Mouse (Mus musculus) embryonic facial prominence, embryonic 12.5 days (tissue): ENCODE measurements around the gene Snu13. TPM values are rescaled to one million over a fixed set of nuclear protein-coding genes. Genes with fewer than 3 reads are reported as not detected.

ENCODE experiments used
- ATAC-seq: fragments of 200-750 bp; cut with Nextera tagmentation; 2 replicates; pipeline ENCODE4 v1.8.0; 2017; ENCODE audit not compliant: insufficient number of reproducible peaks, insufficient read depth, low FRiP score, low TSS enrichment
- H3K27ac ChIP-seq: fragments of 300-500 bp; sonication (generic); 2 replicates; pipeline ENCODE4 v1.5.1; 2016; ENCODE audit warnings: mild to moderate bottlenecking
- H3K27me3 ChIP-seq: fragments of 300-500 bp; sonication (generic); 2 replicates; pipeline ENCODE4 v1.6.1; 2016; ENCODE audit warnings: mild to moderate bottlenecking, moderate library complexity
- H3K36me3 ChIP-seq: fragments of 300-500 bp; sonication (generic); 2 replicates; pipeline ENCODE4 v1.6.1; 2016; ENCODE audit warnings: mild to moderate bottlenecking
- H3K4me1 ChIP-seq: fragments of 300-500 bp; sonication (generic); 2 replicates; pipeline ENCODE4 v1.6.1; 2016
- H3K4me2 ChIP-seq: fragments of 300-500 bp; sonication (generic); replicated peaks from 2 replicates; pipeline ENCODE4 v1.6.1; 2016; ENCODE audit warnings: mild to moderate bottlenecking, moderate library complexity
- H3K4me3 ChIP-seq: fragments of 300-500 bp; sonication (generic); 2 replicates; pipeline ENCODE4 v1.5.1; 2016; ENCODE audit warnings: mild to moderate bottlenecking
- H3K9ac ChIP-seq: fragments of 300-500 bp; sonication (generic); 2 replicates; pipeline ENCODE4 v1.6.1; 2016; ENCODE audit warnings: mild to moderate bottlenecking, moderate library complexity
- H3K9me3 ChIP-seq: fragments of 300-500 bp; sonication (generic); 2 replicates; pipeline ENCODE4 v1.6.1; 2016; ENCODE audit warnings: mild to moderate bottlenecking, moderate library complexity
- WGBS: fragments of 180-500 bp; shearing (Covaris S2); methylation state at CpG from one replicate; pipeline ENCODE4 v1.1.7; 2016; 5-methylcytosine and 5-hydroxymethylcytosine counted together
- polyA plus RNA-seq: library from polyadenylated mRNA; unstranded; fragments of >200 nt; fragmentation: Nextera tagmentation; extraction: Ambion mirVana; gene quantifications from 2 replicates; pipeline ENCODE4 v1.2.1, GENCODE M21; 2016

Gene Snu13
- polyA plus RNA-seq, 1 experiment from 2014 or later = 260 TPM

DNA sequence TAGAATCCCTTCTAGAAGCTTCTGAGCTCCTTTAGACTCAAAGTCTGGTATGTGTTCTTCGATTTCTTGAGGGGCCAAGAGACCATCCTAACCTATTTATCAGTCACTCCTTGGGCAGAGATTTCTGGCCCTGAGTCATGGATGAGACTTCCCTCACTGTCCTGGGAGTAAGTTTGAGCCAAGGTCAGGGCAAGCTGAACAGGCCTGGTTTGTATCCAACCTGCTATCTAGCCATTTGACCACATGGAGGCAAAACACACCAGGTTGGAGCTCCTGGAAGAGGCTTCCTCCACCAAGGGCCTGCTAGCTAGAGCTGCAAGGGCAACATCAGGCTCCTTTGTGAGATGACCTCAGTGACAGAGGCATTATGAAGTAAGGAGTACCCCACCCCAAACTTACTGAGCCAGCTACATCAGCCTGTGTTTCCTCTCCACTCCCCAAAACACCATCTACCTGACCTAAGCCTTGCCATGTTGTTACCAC lies 11.4 kb upstream of the Snu13 start, which contains the start of gene 4930407I10Rik:
Gene 4930407I10Rik, plus strand, starts transcription at position 433 of the 483 bp plus-strand sequence.
- 0 out of 2 replicates have a peak, but pooled peaks cover 9% of the 10 kb centered on the region for H3K27me3 ChIP-seq
- ATAC-seq = no peak
- 75% methylated on average over 1 of the region's 1 CpGs for WGBS

DNA sequence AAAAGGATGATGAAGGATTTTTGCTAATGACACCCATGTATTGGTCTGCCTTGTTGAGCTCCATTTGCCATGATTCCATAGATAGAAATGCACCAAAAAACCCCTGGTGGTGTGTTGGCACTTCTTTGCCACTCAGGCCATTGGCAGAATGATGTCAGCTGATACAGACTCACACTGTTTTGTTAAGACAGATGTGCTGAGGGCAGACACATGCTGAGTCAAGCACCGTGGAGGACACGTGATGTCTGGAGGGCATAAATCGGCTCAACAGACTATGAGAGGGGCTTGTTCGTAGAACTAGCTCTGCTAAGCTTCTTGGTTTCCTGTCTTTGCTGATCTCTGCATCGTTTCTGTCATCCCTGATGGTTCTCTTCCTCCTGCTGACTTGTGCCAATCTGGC lies 5.1 kb upstream of the Snu13 start:
- Histone ChIP-seq H3K4me2 (no peak overlapping the region), H3K4me1 (no peaks in the 10 kb centered on the region), H3K4me3 (no peak overlapping the region), H3K9me3 (no peaks in the 10 kb centered on the region), H3K27ac (no peak overlapping the region), H3K9ac (no peak overlapping the region), H3K27me3 (no peaks in the 10 kb centered on the region), H3K36me3 (no peaks in the 10 kb centered on the region)
- WGBS = 53% methylated on average over 5 of the region's 5 CpGs
- ATAC-seq = no peak

More for the DNA sequence above, 11.4 kb upstream of the Snu13 start, which contains the start of gene 4930407I10Rik:
- Histone ChIP-seq H3K4me1 (peaks cover 7% of the 10 kb centered on the region; the same call in 1 of the 2 replicates), H3K9ac (no peak within 1 kb of the TSS), H3K36me3 (no peaks in the 10 kb centered on the region), H3K4me2 (no peak within 1 kb of the TSS), H3K4me3 (no peak within 1 kb of the TSS), H3K9me3 (no peaks in the 10 kb centered on the region), H3K27ac (no peak within 1 kb of the TSS)

DNA sequence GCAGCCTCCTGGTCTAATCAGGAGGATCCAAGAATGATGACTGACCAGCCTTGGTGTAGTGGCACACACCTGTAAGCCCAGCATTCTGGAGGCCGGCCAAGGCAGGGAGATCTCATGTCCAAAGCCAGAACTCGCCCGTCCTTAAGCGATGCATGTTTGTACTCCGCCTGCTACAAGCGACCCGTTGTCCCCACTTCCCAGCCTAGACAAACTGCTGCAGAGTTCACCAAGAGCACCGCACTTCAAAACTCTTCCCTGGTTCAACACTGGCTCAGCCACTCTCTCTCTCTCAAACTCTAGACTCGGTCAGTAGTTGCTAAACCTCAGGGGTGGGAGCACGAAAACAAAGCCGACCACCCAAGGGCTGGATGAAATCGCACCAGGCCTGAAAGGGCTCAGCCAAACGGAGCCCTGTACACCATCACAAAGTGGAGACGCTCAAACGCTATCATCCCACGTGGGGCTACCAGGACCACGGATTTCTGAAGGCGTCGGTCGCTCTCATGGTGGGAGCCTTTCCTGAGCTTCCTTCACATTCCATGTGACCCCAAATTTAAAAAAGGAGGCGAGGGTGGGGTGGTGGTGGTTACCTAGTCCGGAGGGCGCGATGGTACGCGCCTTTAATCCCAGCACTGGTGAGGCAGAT lies 1.0 kb downstream of the Snu13 start:
- Histone ChIP-seq H3K36me3 (peaks cover 16% of the 10 kb centered on the region), H3K9me3 (no peaks in the 10 kb centered on the region), H3K27ac (no peak overlapping the region), H3K9ac (peak overlapping the region; percentile 97), H3K4me3 (peak overlapping the region; percentile 99), H3K27me3 (no peaks in the 10 kb centered on the region), H3K4me2 (peak overlapping the region; percentile 84), H3K4me1 (peaks cover 12% of the 10 kb centered on the region)
- ATAC-seq = no peak
- WGBS = 3% methylated on average over 26 of the region's 26 CpGs

DNA sequence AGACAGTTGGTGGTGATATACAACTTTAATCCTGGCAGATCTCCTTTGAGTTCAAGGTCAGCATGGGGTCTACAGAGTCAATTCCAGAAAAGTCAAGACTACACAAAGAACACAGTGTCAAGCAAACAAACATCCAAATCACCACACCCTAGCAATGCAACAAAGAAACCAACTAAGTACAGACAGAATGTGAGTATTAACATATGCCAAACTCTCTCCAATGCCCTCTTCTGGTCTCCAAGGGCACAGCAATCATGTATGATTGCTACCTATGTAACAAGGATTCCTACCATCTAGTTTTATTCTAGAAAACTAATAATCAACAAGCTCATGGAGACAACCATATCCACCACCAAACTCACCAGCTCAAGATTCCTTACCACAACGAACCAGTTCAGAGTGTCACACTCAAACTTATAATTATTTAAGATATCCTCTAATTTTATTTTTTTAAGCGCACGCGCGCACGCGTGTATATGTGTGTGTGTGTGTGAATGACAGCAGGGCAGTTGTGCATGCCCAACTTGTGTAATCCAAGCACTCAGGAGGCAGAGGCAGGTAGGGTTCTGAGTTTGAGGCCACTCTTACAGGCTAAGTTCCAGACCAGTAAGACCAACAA lies 3.1 kb downstream of the Snu13 start:
- H3K4me1 ChIP-seq = peaks cover 12% of the 10 kb centered on the region
- no peaks in the 10 kb centered on the region for H3K9me3 ChIP-seq
- H3K27ac ChIP-seq = no peak overlapping the region
- peaks cover 32% of the 10 kb centered on the region for H3K36me3 ChIP-seq
- no peak overlapping the region for H3K4me2 ChIP-seq
- no peak overlapping the region for H3K4me3 ChIP-seq
- 95% methylated on average over 7 of the region's 7 CpGs for WGBS
- no peaks in the 10 kb centered on the region for H3K27me3 ChIP-seq
- no peak overlapping the region for H3K9ac ChIP-seq
- no peak for ATAC-seq

DNA sequence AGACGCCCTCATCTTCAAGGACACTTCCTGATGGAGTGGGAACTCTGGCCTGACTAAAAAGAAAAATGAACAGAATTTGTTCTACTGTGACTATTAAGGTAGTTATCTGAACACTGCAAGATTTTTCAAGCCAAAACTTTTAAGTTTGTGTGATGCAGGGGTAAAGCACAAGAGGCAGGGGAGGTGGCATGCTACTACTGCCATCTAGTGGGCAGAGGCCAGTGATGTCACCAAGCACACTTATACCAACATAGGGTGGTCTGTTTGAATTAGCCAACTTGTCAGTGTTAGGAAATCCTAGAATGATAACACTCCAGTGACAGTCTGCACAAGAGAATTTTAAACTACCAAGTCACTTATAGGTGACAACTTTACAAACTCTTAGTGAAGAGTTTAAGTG lies 6.7 kb downstream of the Snu13 start:
- H3K36me3 ChIP-seq = peaks cover 58% of the 10 kb centered on the region
- no peak overlapping the region for H3K27ac ChIP-seq
- H3K9ac ChIP-seq = no peak overlapping the region
- no peaks in the 10 kb centered on the region for H3K27me3 ChIP-seq
- H3K9me3 ChIP-seq = no peaks in the 10 kb centered on the region
- no peak overlapping the region for H3K4me2 ChIP-seq
- no peak overlapping the region for H3K4me3 ChIP-seq
- peaks cover 3% of the 10 kb centered on the region; the same call in 1 of the 2 replicates for H3K4me1 ChIP-seq
- 92% methylated on average over 1 of the region's 1 CpGs for WGBS
- ATAC-seq = no peak

DNA sequence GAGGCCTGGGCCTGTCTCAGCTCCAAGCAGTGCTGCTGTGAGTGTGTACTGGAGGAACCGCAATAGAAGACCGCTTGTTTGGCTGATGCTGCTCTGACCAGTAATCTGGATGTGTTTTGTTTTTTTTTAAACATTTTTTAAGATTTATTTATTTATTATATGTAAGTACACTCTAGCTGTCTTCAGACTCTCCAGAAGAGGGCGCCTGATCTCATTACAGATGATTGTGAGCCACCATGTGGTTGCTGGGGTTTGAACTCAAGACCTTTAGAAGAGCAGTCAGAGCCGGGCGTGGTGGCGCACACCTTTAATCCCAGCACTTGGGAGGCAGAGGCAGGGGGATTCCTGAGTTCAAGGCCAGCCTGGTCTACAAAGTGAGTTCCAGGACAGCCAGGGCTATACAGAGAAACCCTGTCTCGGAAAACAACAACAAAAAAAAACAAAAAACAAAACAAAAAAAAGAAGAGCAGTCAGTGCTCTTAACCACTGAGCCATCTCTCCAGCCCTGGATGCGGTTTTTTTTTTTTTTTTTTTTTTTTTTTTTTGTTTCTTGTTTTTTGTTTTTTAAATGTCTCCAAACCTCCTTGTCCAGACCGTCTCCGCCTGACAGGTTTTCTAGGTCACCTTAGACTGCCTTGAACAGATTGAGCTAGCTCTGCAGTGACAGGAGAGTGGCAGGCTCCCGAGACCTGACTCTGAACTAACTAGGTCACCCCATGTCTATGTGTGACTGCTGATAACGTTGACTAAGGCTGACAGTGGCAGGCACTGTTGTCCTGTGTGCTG lies 11.3 kb downstream of the Snu13 start:
- H3K4me3 ChIP-seq = no peak overlapping the region
- no peaks in the 10 kb centered on the region for H3K9me3 ChIP-seq
- peaks cover 81% of the 10 kb centered on the region for H3K36me3 ChIP-seq
- H3K9ac ChIP-seq = no peak overlapping the region
- H3K27ac ChIP-seq = no peak overlapping the region
- H3K4me2 ChIP-seq = no peak overlapping the region
- no peaks in the 10 kb centered on the region for H3K4me1 ChIP-seq
- WGBS = 86% methylated on average over 12 of the region's 12 CpGs
- no peak for ATAC-seq
- no peaks in the 10 kb centered on the region for H3K27me3 ChIP-seq

DNA sequence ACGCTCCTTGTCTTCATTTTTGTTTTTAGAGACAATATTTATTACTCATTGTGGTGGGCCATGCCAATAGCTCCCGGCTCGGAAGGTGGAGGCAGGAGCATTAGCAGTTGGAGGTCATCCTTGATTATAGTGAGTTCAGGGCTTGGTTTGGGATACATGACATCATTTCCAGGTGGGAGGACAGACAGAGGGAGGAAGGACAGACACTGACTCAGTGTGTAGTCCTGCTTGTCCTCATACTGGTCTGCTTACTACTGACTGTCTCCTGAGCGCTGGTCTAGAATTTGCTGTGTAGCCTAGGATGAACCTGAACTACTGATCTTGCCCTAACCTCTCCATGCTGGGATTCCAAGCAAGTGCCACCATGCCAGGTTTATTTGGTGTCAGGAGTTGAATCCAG lies 13.6 kb downstream of the Snu13 start, which contains the start of gene Desi1:
Gene Desi1, minus strand, starts transcription at position 101 of the 400 bp plus-strand sequence.
- Histone ChIP-seq H3K4me2 (no peak within 1 kb of the TSS), H3K4me1 (no peaks in the 10 kb centered on the region), H3K27me3 (no peaks in the 10 kb centered on the region), H3K9ac (no peak within 1 kb of the TSS), H3K36me3 (peaks cover 83% of the 10 kb centered on the region), H3K9me3 (no peaks in the 10 kb centered on the region), H3K27ac (no peak within 1 kb of the TSS), H3K4me3 (no peak within 1 kb of the TSS)
- WGBS = 92% methylated on average over 4 of the region's 4 CpGs
- no peak for ATAC-seq

DNA sequence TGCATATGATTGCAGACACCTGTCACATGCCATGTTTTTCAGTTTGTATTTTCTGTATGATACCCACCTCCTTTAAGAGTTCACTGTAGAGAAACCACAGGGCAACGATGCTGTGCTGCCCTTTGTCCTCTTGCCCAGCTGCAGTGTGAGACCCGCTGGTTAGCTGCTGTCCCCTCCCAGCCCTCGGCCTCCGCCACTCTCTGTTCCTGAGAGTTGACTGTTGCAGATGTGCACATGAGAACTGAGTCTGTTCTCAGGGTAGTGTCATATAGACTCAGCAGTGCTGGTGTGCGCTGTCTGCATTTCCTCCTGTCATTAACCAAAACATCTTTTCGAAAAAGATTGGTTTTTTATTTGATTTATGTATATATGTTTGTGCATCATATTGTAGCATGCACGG lies 15.0 kb downstream of the Snu13 start:
- Histone ChIP-seq H3K36me3 (peaks cover 85% of the 10 kb centered on the region), H3K27me3 (no peaks in the 10 kb centered on the region), H3K9me3 (no peaks in the 10 kb centered on the region), H3K4me3 (no peak overlapping the region), H3K9ac (no peak overlapping the region), H3K4me2 (no peak overlapping the region), H3K27ac (no peak overlapping the region), H3K4me1 (no peaks in the 10 kb centered on the region)
- 91% methylated on average over 7 of the region's 7 CpGs for WGBS
- no peak for ATAC-seq

DNA sequence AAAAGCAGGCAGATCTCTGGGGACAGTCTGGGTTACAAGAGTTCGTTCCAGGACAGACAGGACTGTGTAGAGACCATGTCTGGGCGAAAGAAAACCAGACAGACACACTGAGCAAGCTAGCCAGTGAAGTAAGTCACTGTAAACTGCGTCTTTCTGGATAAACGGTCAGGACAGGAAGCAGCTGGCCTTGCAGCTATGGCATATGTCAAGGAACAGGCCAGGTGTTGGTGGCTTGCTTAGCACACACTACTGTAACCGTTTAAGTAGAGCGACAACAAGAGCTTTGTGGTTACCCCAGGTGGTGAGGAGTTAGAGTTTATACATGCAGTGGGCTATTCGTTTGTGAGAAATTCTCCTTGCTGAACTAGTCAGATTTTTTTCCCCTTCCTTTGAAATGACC lies 19.7 kb downstream of the Snu13 start:
- Histone ChIP-seq H3K27ac (no peak overlapping the region), H3K36me3 (peaks cover 93% of the 10 kb centered on the region), H3K4me1 (no peaks in the 10 kb centered on the region), H3K4me2 (no peak overlapping the region), H3K4me3 (no peak overlapping the region), H3K27me3 (no peaks in the 10 kb centered on the region), H3K9me3 (no peaks in the 10 kb centered on the region), H3K9ac (no peak overlapping the region)
- no peak for ATAC-seq
- WGBS = 83% methylated on average over 7 of the region's 7 CpGs

DNA sequence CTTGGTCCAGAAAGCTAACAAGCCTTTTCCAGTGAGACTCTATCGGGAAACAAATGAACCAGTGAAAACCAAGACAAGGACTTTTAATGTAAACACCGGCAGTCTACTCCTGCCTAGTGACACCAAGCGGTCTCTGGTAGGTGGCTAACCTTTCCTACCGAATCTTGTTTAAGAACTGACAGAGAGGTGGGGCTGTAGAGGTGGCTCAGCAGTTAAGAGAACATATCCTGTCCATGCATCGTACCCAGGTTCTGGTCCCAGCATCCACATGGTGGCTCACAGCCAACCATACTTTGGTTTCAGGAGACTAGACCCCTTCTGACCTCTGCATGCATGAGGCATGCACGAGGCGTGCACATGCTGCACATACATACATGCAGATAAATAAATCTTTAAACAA lies 20.1 kb downstream of the Snu13 start:
- no peak for ATAC-seq
- Histone ChIP-seq H3K27me3 (no peaks in the 10 kb centered on the region), H3K9ac (no peak overlapping the region), H3K27ac (no peak overlapping the region), H3K36me3 (peaks cover 93% of the 10 kb centered on the region), H3K4me3 (no peak overlapping the region), H3K4me2 (no peak overlapping the region), H3K9me3 (no peaks in the 10 kb centered on the region), H3K4me1 (no peaks in the 10 kb centered on the region)
- WGBS = 91% methylated on average over 7 of the region's 7 CpGs

DNA sequence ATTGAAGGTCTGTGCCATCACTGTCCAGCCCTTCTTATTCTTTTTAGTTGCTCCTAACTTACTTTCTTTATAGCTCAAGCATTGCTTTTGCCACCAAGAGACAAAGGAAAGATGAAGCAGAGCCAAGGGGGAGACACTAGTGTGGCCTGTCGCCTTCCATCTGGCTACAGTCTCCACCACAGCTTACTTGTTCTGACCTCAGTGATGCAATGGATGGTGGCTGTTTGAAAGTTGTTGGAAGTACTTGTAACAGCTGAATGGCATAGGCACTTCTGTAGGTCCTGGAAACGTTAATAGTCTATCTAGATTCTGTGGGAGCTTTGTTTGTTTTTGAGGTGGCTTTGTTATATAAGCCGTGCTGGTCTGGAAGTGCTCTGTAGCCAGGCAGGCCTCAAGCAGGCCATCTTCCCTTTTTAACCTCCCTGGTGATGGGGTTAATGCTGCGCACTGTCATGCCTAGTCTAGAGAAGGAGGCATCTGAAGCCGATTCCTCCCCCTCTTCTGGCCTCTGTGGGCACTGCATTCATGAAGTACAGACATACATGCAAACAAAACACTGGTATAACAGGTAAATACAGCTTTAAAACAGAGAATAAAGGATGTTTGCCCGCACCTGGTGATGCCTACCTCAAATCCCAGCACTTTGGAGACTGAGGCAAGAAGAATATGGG lies 23.3 kb downstream of the Snu13 start:
- H3K4me3 ChIP-seq = no peak overlapping the region
- H3K27me3 ChIP-seq = no peaks in the 10 kb centered on the region
- ATAC-seq = no peak
- H3K4me1 ChIP-seq = no peaks in the 10 kb centered on the region
- H3K27ac ChIP-seq = no peak overlapping the region
- 92% methylated on average over 6 of the region's 6 CpGs for WGBS
- H3K4me2 ChIP-seq = no peak overlapping the region
- no peaks in the 10 kb centered on the region for H3K9me3 ChIP-seq
- peaks cover 75% of the 10 kb centered on the region for H3K36me3 ChIP-seq
- no peak overlapping the region for H3K9ac ChIP-seq
